Mouse (Mus musculus) intestine, embryonic 16.5 days (tissue): ENCODE measurements at regions not wholly inside any gene's neighbourhood (a gene's known extent, or its start where the extent isn't known, plus 50 kb on each side); places are given as distances from the start of the nearest gene placed in this dataset.

Experiments used
- ATAC-seq: fragments of 200-750 bp; cut with Nextera tagmentation; 2 replicates; pipeline ENCODE4 v1.8.0; 2017; ENCODE audit warnings: moderate TSS enrichment, moderate library complexity
- H3K27ac ChIP-seq: fragments of 300-500 bp; sonication (generic); 2 replicates; pipeline ENCODE4 v1.5.1; 2014; ENCODE audit warnings: mild to moderate bottlenecking, low read length
- H3K27me3 ChIP-seq: fragments of 300-500 bp; sonication (generic); replicated peaks from 2 replicates; pipeline ENCODE4 v1.6.1; 2014; ENCODE audit warnings: low read length, control low read depth, mixed read lengths; ENCODE audit not compliant: control insufficient read depth, insufficient read depth
- H3K36me3 ChIP-seq: fragments of 300-500 bp; sonication (generic); 2 replicates; pipeline ENCODE4 v1.6.1; 2014; ENCODE audit warnings: low read length, control low read depth; ENCODE audit not compliant: control insufficient read depth, insufficient read depth
- H3K4me1 ChIP-seq: fragments of 300-500 bp; sonication (generic); 2 replicates; pipeline ENCODE4 v1.6.1; 2014; ENCODE audit warnings: low read length, control low read depth, mixed read lengths; ENCODE audit not compliant: control insufficient read depth, insufficient read depth
- H3K4me2 ChIP-seq: fragments of 300-500 bp; sonication (generic); 2 replicates; pipeline ENCODE4 v1.6.1; 2014; ENCODE audit warnings: low read depth, low read length, control low read depth
- H3K4me3 ChIP-seq: fragments of 300-500 bp; sonication (generic); 2 replicates; pipeline ENCODE4 v1.5.1; 2014; ENCODE audit warnings: mild to moderate bottlenecking, low read length
- H3K9ac ChIP-seq: fragments of 300-500 bp; sonication (generic); 2 replicates; pipeline ENCODE4 v1.6.1; 2014; ENCODE audit warnings: low read depth, low read length
- H3K9me3 ChIP-seq: fragments of 300-500 bp; sonication (generic); 2 replicates; pipeline ENCODE4 v1.6.1; 2016; ENCODE audit warnings: low read length, control low read depth; ENCODE audit not compliant: control insufficient read depth
- WGBS: fragments of 180-500 bp; shearing (Covaris S2); extraction: QIAGEN DNeasy Blood & Tissue Kit; methylation state at CpG from one replicate; pipeline ENCODE4 v1.1.7; 2014; 5-methylcytosine and 5-hydroxymethylcytosine counted together

DNA sequence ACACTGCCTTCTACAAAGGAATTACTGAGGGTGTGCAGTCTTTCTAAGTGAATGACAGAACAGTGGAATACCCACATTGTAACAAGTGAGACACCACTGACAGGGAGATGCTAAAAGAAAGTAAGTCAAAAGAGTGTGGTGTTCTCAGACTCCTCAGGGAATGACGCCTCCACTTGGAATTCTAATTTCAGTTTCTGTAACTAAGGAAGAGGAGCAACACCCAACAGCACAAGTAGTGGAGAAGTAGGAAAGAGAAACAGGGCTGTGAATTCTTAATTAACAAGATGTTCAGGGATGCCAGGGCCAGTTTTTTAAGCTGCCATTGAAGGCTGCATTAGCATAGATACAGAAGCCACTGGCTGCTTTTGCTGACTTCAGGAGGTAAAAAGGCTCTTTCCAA, 81.4 kb downstream of the Fscb start:
- ATAC-seq: no peak
- Histone ChIP-seq H3K9ac (no peak overlapping the region), H3K9me3 (no peaks in the 10 kb centered on the region), H3K36me3 (no peaks in the 10 kb centered on the region), H3K4me3 (no peak overlapping the region), H3K27me3 (no peaks in the 10 kb centered on the region), H3K4me2 (no peak overlapping the region), H3K27ac (no peak overlapping the region), H3K4me1 (no peaks in the 10 kb centered on the region)
- WGBS: 93% methylated on average over 1 of the region's 1 CpGs

DNA sequence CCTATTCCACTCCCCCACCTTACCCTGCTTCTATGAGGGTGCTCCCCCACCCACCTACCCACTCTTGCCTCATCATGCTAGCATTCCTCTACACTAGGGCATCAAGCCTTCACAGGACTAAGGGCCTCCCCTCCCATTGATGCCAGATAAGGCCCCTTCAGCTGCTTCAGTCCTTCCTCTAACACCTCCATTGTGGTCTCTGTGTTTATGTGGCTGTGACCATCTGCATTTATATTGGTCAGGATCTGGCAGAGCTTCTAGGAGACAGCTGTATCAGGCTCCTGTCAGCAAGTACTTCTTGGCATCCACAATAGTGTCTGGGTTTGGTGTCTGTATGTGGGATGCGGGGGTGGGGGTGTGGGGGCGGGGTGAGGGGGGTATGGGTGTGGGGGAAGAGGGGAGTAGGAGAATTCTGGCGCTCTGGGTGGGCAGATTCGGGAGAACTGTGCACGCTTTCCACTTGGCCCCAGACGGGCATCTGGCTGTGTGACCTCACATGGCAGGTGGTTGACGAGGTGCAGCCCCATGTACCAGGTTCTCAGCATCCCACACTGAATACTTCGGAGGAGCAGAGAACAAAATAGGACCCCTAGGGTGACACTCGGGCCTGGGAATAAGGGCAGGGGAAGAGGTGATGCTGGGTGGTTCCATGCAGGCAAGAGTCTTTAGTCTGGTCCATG, 84.6 kb downstream of the Fscb start:
- no peaks in the 10 kb centered on the region for H3K9me3 ChIP-seq

DNA sequence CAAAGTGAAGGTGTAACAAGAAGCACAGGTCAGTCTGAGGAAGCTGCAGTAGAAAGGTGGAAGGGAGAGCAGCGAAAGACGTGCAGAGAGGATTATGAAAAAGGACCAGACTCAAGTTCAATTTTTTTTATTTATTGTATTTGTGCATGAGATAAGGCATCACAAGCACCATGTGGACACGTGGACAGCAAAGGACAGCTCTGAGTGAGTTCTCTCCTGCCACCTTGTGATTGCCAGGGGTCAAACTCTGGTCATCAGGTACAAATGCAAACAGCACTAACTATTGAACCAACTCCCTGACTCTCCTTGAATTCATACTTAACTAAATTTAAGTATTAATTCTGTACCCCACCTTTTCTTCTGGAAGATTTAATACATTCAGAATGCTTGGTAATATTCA, 109.5 kb downstream of the Fscb start:
- 0 out of 2 replicates have a peak, but pooled peaks have one; percentile 45 for ATAC-seq
- Histone ChIP-seq H3K4me1 (no peaks in the 10 kb centered on the region), H3K27ac (no peak overlapping the region), H3K27me3 (no peaks in the 10 kb centered on the region), H3K36me3 (no peaks in the 10 kb centered on the region), H3K9ac (no peak overlapping the region), H3K9me3 (no peaks in the 10 kb centered on the region), H3K4me2 (no peak overlapping the region), H3K4me3 (no peak overlapping the region)
- WGBS: 59% methylated on average over 3 of the region's 3 CpGs

More for the DNA sequence above, 84.6 kb downstream of the Fscb start:
- no peaks in the 10 kb centered on the region for H3K27me3 ChIP-seq
- no peaks in the 10 kb centered on the region for H3K4me1 ChIP-seq
- H3K4me3 ChIP-seq: no peak overlapping the region
- no peak overlapping the region for H3K4me2 ChIP-seq
- no peak overlapping the region for H3K27ac ChIP-seq
- H3K9ac ChIP-seq: no peak overlapping the region
- WGBS: 63% methylated on average over 9 of the region's 9 CpGs
- H3K36me3 ChIP-seq: no peaks in the 10 kb centered on the region
- ATAC-seq: no peak

DNA sequence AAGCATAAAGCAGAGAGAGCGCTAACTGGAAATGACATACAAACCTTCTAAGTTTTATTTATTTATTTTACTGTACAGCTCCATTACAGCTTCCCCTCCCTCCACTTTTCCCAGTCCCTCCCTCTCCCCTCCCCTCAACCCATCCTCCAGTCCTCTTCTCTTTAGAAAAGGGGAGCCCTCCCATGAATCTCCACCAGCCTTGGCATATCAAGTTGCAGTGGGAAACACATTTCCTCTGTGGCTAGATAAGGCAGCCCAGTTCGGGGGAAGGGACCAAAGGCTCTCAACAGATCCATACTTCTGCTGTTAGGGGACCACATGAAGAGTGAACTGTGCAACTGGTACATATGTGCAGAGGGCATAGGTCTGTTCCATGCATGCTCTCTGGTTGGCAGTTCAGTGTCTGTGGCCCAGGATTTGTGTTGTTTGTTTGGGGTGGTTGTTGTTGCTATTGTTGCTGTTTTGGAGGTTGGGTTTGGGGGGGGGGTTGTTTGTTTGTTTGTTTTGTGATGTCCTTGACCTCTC, 112.8 kb downstream of the Fscb start:
- WGBS: 46% methylated on average over 2 of the region's 2 CpGs
- peak; percentile 43; the same call in 1 of the 2 replicates for ATAC-seq

DNA sequence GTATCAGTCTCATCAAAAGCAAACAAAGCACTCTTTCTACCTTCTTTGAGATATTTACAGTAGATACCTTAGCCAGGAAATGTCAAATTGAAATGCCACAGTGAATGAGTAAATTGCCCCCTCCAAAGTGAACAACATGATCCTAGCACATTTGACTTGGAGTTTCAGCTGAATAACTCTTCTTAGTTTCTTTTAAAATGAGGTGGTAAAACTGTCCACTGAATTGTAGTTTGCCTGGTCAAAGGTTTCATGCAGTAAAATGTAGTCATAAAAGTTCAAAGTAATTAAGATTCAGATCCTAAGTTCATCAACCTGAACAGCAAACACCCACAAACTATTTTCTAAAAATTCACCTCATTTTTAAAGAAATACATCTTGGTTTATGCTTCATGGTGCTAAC, 113.8 kb downstream of the Fscb start:
- H3K4me2 ChIP-seq: no peak overlapping the region
- H3K27me3 ChIP-seq: no peaks in the 10 kb centered on the region
- ATAC-seq: peak; percentile 84
- H3K4me3 ChIP-seq: no peak overlapping the region
- no peaks in the 10 kb centered on the region for H3K36me3 ChIP-seq
- H3K27ac ChIP-seq: no peak overlapping the region
- H3K4me1 ChIP-seq: no peaks in the 10 kb centered on the region
- H3K9me3 ChIP-seq: no peaks in the 10 kb centered on the region
- no peak overlapping the region for H3K9ac ChIP-seq

More for the DNA sequence above, 112.8 kb downstream of the Fscb start:
- Histone ChIP-seq H3K9me3 (no peaks in the 10 kb centered on the region), H3K36me3 (no peaks in the 10 kb centered on the region), H3K4me2 (no peak overlapping the region), H3K4me3 (no peak overlapping the region), H3K4me1 (no peaks in the 10 kb centered on the region), H3K27ac (no peak overlapping the region), H3K27me3 (no peaks in the 10 kb centered on the region), H3K9ac (no peak overlapping the region)

DNA sequence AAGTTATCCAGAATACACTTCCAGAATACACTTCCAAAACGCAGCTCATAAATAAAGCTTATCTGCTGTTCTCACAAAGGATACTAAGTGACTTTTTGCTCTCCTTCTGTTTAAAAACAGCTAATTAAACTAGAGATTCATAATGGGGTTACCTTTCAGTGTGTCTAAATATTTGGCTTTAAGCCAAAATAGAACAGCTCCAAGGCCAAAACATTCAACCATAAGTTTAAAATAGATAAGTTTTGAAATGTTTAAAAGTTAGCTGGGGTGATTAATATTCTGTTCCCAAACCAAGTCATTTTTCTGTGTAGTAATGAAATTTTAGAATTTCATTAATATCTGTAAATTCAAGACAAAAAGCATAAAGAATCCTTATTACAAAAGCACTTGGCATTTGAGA, 130.7 kb downstream of the Fscb start:
- Histone ChIP-seq H3K9me3 (no peaks in the 10 kb centered on the region), H3K4me2 (no peak overlapping the region), H3K27me3 (no peaks in the 10 kb centered on the region), H3K4me1 (no peaks in the 10 kb centered on the region), H3K27ac (no peak overlapping the region), H3K36me3 (no peaks in the 10 kb centered on the region), H3K4me3 (no peak overlapping the region), H3K9ac (no peak overlapping the region)
- ATAC-seq: no peak
- WGBS: 32% methylated on average over 1 of the region's 1 CpGs

DNA sequence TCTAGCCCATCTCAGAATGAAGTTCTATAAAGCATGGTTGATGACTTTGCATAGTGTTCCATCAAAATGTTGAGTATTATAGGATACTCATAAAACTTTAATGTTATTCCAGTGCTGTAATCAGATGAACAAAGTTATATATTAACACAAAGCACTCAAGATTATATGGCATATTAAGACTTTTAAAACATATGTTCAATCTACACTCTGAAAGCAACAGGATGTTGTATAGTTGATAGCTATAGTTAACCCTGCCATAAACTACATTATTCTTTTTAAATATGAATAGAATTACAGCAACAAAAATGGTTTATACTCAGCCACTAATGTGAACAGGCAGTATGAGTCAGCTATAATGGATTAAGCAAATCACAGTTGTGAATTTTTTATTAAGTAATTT, 139.3 kb downstream of the Fscb start:
- H3K9me3 ChIP-seq: no peaks in the 10 kb centered on the region
- H3K36me3 ChIP-seq: no peaks in the 10 kb centered on the region
- H3K4me1 ChIP-seq: no peaks in the 10 kb centered on the region
- no peaks in the 10 kb centered on the region for H3K27me3 ChIP-seq
- no peak overlapping the region for H3K27ac ChIP-seq
- no peak overlapping the region for H3K4me3 ChIP-seq
- H3K9ac ChIP-seq: no peak overlapping the region
- no peak overlapping the region for H3K4me2 ChIP-seq
- no peak for ATAC-seq
